Mouse (Mus musculus): ENCODE results near the gene Myo9a. TPM values are rescaled to one million over a fixed set of nuclear protein-coding genes. Genes with fewer than 3 reads are reported as not detected.
A peak's percentile ranks its signal among the peaks of the same experiment; 100 is the strongest.
"Not testable (repeated sequence)": the region's sequence is repeated elsewhere in the genome, so short reads cannot be mapped to it uniquely, and the experiment has no call there.

The Myo9a gene
- total RNA-seq, 2 experiments from 2014 or later, result 15.9 to 19.4 TPM

DNA sequence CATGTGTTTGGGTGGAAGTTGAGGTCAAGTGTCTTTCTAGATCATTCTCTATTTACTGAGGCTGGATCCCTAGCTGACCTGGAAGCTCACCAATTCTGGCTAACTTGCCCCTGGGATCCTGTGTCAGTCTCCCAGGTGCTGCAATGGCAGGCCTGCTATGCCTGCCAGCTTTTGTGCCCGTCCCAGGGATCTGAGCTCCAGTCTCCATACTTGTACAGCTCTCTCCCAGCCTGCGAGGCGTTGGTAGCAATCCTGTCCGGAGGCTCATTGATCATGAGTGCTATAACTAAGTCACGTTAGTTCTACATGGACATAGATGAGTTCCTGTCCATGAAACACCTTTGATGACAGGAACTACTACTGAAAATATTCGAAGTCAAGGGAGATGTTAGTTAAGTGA, 193.1 kb downstream of the Myo9a start:
- no peak for ATAC-seq (replicated peaks; ENCODE audit: low FRiP score, low TSS enrichment, poor library complexity, severe bottlenecking)

DNA sequence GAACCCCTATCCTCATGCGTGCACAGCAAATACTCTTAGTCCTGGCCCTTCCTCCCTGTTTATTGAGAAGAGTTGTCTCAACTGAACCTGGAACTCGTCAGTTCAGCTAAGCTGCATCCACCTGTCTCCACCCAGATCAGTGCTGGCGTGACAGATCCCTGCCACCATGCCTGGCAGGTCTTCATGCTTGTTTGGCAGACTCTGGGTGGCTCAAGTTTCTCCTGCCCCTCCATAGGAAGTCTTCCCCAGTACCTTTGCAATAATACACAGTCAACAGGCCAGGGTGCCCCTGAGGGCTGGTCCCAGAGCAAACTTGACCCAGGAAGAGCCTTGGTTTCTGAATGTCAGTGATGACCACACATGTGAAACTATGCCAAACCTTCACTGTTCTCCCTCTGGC, 194.5 kb downstream of the Myo9a start:
- no peak for ATAC-seq (replicated peaks; ENCODE audit: low FRiP score, low TSS enrichment, poor library complexity, severe bottlenecking)

DNA sequence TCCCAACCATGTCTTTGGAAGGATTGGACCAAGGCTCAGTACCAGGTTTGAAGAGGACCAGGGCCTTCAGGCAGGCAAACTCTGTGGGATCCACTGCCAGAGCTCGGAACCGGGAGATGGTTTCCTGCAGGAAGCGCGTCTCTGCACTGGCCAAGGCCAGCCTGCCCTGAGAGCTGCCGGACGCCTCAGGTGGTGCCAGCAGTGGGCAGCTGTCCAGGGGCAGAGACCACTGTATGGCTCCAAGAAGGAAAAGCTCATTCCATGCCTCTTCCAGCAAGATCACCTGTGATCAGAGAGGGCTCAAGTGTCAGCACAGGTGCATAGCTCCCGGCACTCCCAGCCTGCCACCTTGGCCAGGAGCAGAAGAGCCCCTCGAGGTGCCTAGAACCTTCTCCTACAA, 196.6 kb downstream of the Myo9a start:
- ATAC-seq (replicated peaks; ENCODE audit: low FRiP score, low TSS enrichment, poor library complexity, severe bottlenecking), result no peak

DNA sequence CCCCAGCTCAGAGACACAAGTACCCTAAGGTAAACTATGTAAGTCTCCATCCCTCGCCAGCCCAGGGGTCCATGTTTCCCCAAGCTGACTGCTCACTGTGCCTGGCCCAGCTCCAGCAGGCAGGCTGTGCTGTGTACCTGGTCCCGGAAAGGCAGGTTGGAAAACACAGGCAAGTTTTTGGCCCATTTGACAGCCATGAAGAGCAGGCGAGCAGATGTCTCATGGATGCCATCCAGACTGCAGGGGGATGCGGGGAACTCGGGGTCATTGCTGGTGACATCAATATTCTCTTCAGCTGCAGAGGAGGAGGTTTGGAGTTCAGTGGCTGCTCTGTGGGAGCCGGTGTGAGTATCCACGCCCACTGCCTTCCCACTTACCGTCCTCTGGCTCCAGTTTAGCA, 197.5 kb downstream of the Myo9a start:
- no peak for ATAC-seq (replicated peaks; ENCODE audit: low FRiP score, low TSS enrichment, poor library complexity, severe bottlenecking)

DNA sequence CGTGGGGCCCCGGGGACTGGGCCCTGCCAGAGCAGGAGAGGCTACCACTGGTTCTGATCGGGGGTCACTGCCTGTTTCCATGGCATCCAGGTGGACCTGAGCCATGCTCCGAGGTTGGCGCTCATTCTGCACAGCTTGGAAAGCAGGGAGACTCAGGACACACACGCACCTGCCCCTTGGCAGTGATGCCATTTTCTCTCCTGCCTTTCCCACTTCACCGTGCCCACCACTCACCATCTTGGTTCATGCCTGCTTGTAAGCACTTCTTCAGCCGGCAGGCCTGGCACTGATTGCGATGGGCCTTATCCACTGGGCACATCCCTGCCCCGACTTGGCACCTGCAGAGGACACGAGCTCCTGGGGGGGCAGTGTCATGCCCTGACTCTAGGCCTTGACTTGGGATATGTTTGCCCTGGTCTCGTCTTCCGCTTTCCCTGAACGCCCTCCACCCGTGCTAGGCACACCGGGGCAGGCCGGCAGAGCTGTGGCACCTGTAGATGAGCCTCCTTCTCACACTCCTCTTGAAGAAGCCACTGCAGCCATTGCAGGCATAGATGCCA, 198.1 kb downstream of the Myo9a start:
- no peak for ATAC-seq (replicated peaks; ENCODE audit: low FRiP score, low TSS enrichment, poor library complexity, severe bottlenecking)

DNA sequence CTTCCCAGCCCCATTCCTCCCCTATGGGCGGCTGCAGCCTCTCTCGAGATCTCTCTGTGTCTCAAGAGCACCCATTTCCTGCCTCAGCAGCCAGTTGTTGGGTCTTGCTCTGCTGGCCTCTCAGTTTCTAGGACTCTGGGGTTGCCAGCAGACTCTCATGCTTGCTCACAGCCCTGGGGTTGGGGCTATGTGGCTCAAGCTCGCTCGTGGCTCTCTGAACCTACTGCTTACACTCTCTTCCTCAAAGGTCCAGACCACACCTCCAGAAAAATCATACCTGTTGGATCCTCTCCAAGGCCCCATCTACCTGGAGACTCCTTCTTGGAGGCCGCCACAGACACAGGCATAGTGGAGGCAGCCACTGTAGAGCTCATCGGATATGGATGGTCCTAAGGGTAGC, 198.8 kb downstream of the Myo9a start:
- ATAC-seq (replicated peaks; ENCODE audit: low FRiP score, low TSS enrichment, poor library complexity, severe bottlenecking), result no peak

DNA sequence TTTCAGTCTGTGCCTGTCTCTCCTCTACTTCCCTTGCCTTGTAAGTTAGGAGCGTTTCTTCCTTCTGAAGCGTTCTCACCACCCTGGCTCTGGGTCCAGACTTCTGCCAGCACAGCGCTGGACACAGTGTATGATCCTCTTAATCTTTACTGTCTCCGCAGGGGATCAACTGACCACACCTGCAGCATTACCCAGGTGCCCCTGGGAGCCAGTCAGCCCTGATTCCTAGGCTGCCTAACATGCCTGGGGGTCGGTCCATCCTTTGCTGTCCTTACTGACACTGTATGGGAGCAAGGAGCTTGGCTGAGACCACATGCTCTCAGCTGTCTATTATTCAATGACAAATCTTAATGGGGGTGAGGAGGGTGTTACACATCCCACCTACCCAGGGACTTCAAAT, 199.3 kb downstream of the Myo9a start:
- ATAC-seq (replicated peaks; ENCODE audit: low FRiP score, low TSS enrichment, poor library complexity, severe bottlenecking), result no peak

DNA sequence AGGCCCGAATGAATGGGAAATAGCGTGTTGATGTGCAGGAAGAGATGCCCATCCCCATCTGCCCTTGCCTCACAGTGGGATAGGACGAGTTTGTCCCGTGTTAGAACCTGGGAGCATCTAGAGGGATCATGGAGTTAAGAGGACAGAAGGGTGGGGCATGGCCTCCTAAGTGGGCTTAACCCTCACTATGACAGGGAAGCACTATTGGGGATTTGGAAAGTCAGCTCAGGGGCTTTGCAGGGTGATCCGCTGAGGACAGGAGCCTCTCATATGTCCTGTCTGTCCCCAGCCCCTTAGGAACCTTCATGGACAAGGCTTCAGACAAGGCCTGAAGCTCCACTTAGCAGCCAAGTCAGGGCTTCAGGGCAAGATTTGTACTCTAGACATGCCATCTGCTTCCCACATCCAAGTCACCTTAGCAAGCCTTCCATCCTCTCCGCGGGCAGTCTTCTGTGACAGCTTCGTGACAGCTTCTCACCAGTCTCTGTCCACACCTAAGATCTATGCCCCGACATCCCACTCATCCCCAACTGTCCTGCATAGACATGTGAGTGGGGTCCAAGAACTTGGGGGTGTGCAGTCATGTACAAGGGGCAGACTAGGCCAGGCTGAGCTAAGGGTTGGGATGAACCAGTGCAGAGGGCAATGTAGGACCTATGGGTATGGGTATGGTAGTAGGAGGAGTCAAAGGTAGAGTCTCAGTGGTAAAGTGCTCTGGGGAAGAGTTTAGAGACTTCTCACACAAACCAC, 200.5 kb downstream of the Myo9a start:
- ATAC-seq (replicated peaks; ENCODE audit: low FRiP score, low TSS enrichment, poor library complexity, severe bottlenecking), result no peak

DNA sequence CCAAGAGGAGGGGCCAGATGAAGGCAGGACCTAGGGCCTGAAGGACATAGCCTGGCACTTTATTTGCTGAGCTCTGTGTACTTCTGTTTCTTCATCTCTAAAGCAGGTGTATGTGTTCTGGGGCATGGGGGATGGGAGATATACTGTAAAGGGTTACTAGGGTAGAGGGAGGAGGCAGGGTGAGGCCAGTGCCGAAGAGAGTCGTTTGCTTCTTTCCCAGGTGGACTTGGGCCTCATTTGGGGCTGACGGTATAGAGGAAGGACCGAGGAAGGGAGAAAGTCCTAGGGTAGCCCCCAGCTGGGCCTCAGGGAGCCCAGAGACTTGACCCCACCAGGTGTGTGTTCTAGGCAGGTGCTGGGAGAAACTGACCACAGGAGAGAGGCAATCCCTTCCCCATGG, 201.2 kb downstream of the Myo9a start:
- no peak for ATAC-seq (replicated peaks; ENCODE audit: low FRiP score, low TSS enrichment, poor library complexity, severe bottlenecking)

DNA sequence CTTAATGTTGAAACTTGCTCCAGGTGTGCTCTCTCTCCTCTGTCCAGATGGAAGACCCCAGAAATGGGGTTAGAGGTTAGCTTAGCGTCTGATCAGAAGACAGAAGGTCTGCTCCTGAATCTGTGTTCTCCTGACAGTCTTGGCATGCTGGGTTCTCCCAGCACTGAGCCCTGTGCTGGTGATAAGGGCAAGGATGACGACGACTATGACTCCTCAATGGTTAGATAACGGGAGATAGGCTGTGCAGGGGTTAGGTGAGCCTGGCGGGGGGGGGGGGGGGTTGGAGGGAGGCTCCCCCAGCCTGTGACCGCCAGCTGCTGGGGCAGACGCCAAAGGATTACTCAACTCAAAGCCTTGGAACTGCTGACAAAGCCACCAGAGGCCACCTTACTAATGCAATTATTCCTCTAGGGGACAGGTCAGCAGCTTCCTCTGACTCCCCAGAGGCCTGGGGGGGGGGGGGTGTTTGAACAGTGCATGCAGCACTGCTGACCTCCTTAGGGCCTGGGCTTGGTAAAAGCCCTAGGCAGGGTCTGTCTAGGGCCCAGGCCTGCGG, 201.9 kb downstream of the Myo9a start:
- no peak for ATAC-seq (replicated peaks; ENCODE audit: low FRiP score, low TSS enrichment, poor library complexity, severe bottlenecking)

DNA sequence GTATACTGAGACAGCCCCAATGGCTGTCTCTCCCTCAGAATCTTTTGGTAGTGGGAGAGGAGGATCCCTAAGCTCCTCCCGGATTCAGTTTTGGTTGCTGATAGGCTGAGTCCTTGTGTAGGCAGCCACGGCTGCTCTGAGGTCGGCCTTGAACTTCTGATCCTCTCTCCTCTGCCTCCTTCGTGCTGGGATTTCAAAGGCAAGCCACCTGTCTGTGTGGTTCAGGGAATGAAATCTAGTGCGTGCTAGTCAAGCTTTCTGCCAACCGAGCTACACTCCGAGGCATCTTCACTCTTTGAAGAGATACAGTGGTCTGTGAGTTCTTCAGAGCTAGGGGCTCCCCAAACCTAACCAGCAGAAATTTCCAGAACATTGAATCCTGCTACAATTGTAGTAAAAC, 202.9 kb downstream of the Myo9a start:
- ATAC-seq (replicated peaks; ENCODE audit: low FRiP score, low TSS enrichment, poor library complexity, severe bottlenecking), result no peak

DNA sequence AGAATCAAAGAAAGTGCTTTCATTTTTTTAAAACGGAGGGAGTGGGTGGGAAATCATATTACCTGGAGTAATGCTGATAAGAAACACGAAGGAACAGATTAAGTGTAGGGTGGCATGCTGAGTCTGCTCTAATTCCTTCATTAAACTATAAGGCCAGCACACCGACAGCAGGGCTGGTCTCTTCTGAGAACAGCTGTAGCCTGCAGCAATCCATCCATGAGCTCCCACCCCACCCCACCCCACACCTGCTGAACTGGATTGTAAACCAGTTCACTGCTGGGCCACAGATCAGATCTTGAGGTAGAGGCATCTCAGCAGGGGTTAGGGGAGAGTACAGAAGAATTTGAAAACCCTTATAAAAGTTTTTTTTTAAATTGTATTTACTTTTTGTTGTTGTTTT, 204.5 kb downstream of the Myo9a start:
- no peak for ATAC-seq (replicated peaks; ENCODE audit: low FRiP score, low TSS enrichment, poor library complexity, severe bottlenecking)

DNA sequence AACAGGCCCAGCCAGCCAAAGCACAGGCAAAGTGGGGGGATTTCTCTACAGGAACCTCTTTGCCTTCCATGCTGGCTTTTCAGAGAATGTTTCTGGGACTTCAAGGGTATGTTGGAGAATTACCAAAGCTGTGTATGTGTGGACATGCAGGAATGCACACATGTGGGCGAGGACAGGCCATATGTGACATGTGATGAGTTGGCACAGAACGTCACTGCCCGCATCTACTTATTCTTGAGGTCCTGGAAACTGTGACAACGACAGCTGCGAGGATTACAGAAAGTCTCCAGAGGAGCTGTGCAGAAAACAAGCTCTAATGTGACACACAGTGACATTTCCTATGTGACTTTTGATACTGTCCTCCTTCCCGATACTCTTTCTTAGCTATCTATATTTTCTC, 205.0 kb downstream of the Myo9a start:
- ATAC-seq (replicated peaks; ENCODE audit: low FRiP score, low TSS enrichment, poor library complexity, severe bottlenecking), result no peak

DNA sequence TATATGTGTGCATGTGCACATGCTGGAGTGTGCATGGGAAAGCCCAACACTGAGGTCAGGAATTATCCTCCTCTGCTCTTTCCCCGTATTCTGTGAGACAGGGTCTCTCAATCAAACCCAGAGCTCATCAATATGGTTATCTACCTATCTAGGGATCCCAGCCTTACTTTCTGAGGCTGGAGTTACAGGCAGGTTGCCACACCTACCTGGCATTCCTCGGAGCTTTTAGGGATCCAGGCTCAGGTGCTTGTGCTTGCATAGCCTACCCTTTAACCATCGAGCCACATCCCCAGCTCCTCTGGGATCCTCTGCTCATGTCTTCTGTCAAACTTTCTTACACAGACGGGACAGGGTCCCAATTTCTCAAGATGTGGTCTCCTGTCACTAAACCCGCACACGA, 205.8 kb downstream of the Myo9a start:
- no peak for ATAC-seq (replicated peaks; ENCODE audit: low FRiP score, low TSS enrichment, poor library complexity, severe bottlenecking)

DNA sequence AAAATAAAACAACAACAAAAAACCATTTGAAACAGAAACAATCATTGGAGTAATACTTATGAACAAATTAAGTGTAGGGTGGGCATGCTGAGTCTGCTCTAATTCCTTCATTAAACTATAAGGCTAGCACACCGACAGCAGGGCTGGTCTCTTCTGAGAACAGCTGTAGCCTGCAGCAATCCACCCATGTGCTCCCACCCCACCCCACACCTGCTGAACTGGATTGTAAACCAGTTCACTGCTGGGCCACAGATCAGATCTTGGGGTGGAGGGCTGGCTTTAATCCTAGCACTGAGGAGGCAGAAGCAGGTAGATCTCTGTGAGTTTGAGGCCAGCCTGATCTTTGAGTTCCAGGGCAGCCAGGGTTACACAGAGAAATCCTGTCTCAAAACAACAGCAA, 207.4 kb downstream of the Myo9a start:
- not testable (repeated sequence) for ATAC-seq (replicated peaks; ENCODE audit: low FRiP score, low TSS enrichment, poor library complexity, severe bottlenecking)

DNA sequence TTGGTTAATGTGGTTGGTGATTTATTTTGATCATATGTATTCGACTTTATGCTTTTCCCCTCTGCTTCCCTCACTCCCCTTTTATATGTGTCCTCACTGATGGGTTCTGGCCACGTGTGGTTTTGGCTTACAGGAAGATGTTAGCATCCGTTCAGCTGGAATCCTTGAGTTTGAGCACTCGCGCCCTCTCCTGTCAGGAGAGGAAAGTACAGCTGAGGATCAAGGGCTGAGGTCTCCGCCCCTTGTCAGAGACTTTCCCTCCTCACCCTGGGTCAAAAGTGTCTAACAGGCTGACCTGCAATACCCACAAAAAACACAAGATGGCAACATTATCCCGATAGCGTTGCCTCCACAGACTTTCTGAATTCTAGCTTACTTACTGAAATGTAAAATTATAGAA, 208.6 kb downstream of the Myo9a start:
- peak; percentile 98 for ATAC-seq (replicated peaks; ENCODE audit: low FRiP score, low TSS enrichment, poor library complexity, severe bottlenecking)

DNA sequence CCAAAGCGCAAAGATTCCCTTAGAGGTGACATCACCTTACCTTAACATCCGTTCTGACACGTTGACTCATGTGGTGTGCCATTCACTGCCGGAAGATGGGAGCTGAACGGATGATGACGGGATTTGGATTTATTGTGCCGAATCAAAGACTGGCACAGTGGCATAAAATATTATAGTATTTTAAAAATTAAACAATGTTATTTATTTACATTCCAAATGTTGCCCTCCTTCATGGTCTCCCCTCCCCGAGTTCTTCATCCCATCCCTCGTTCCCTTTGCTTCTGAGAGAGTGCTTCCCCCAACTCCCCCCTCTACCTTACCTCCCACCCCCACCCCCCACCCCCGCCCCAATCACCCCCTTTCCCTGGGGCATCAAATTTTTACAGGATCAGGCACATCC, 209.9 kb downstream of the Myo9a start, which contains the start of gene Nr2e3:
Nr2e3 (minus strand) TSS at position 101 of the 400 bp plus-strand sequence.
- no peak for ATAC-seq (replicated peaks; ENCODE audit: low FRiP score, low TSS enrichment, poor library complexity, severe bottlenecking)

DNA sequence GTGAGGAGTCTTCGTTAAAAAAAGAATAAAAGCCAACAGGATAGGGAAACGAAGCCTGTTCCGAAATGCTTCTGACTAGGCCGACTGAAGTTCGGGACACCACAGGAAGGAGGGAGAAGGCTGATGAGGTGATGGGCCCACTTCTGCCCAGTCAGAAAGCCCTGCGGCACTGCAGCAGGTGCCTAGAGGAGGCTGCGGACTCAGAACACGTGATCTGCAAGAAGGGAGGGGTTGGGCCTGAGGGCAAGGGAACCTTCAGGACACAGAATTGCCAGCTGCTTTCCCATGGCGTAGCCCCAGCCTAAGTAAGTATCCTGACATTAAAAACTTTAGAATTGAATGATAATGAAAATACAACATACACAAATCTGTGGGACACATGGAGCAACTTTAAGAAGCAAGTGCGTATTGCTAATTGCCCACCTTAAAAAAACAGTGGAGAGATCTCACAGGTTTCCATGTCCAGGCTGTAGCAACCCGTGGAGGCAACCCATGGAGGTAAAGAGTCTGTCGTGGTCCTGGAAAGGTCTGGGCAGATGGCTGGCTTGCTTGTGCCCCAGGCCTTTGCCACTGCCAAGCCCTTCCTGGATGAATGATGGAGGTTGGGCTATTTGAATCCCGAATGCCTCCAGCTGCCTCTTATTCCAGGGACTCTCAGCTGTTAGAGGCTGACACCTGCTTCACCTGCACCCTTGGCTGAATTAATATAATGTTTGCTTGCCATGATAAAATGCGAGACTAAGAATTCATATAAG, 210.7 kb downstream of the Myo9a start:
- ATAC-seq (replicated peaks; ENCODE audit: low FRiP score, low TSS enrichment, poor library complexity, severe bottlenecking), result no peak

DNA sequence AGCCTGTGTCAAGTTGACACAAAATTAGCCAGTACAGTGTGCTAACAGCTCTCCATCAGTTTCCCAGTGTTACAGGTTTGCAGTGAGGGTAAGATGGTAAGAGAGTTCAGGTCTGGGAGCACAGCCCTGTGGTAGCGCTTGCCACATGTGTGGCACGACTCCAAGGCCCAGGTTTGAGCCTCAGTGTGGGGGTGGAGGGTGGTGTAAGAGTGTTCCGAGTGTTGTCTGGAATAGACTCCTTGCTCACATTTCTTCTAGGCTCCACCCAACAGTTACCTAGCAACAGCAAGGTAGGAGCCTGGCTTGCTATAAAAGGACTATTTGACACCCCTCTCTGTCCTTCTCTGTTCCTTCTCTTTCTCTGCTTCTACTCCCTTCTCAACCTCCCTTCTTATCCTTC, 213.7 kb downstream of the Myo9a start:
- no peak for ATAC-seq (replicated peaks; ENCODE audit: low FRiP score, low TSS enrichment, poor library complexity, severe bottlenecking)

DNA sequence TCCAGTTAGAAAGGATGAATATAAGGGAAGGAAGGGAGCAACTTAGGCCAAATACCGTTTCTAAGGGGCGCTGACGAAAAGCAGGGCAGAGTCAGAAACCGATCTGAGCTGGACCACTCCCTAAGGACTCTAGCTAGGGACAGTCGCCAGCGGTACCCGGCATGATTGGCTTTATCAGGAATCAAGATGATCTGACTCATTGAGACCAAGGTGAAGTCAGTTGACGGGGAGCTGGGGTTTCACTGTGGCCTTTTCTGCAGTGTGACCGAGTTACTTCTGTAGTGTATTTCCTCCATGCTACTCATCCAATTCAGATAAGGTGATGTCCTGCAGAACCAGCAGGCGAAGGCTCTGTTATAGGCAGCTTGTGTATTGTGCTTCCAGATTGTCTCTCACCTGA, 214.3 kb downstream of the Myo9a start:
- no peak for ATAC-seq (replicated peaks; ENCODE audit: low FRiP score, low TSS enrichment, poor library complexity, severe bottlenecking)

DNA sequence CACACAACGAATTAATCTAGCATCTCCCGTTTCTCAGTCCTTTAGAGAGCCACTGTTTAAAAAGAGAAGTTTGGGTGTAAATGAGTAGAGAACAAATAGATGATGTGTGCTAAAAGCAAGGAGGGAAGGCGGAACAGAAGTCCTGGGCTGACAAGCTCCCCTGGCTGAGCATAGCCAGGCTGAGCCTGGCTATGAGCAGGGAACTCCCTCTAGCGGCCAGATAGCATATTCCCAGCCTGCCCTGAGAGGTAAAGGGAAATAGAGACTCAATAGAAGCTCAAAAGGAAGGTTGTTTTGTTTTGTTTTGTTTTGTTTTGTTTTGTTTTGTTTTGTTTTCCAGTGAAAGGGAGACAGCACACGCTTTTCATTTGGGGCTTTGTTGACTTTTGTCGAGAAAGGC, 218.7 kb downstream of the Myo9a start:
- ATAC-seq (replicated peaks; ENCODE audit: low FRiP score, low TSS enrichment, poor library complexity, severe bottlenecking), result peak; percentile 90
